Mouse (Mus musculus) embryonic facial prominence, embryonic 12.5 days (tissue): Measurements from ENCODE around the gene Mmp24. TPM values are rescaled to one million over a fixed set of nuclear protein-coding genes. Genes with fewer than 3 reads are reported as not detected.
A peak's percentile ranks its signal among the peaks of the same experiment; 100 is the strongest.
"Not testable (repeated sequence)": the region's sequence is repeated elsewhere in the genome, so short reads cannot be mapped to it uniquely, and the experiment has no call there.

Experiments
- ATAC-seq: fragments of 200-750 bp; cut with Nextera tagmentation; 2 replicates; pipeline ENCODE4 v1.8.0; 2017; ENCODE audit not compliant: insufficient number of reproducible peaks, insufficient read depth, low FRiP score, low TSS enrichment
- H3K27ac ChIP-seq: fragments of 300-500 bp; sonication (generic); 2 replicates; pipeline ENCODE4 v1.5.1; 2016; ENCODE audit warnings: mild to moderate bottlenecking
- H3K27me3 ChIP-seq: fragments of 300-500 bp; sonication (generic); 2 replicates; pipeline ENCODE4 v1.6.1; 2016; ENCODE audit warnings: mild to moderate bottlenecking, moderate library complexity
- H3K36me3 ChIP-seq: fragments of 300-500 bp; sonication (generic); 2 replicates; pipeline ENCODE4 v1.6.1; 2016; ENCODE audit warnings: mild to moderate bottlenecking
- H3K4me1 ChIP-seq: fragments of 300-500 bp; sonication (generic); 2 replicates; pipeline ENCODE4 v1.6.1; 2016
- H3K4me2 ChIP-seq: fragments of 300-500 bp; sonication (generic); replicated peaks from 2 replicates; pipeline ENCODE4 v1.6.1; 2016; ENCODE audit warnings: mild to moderate bottlenecking, moderate library complexity
- H3K4me3 ChIP-seq: fragments of 300-500 bp; sonication (generic); 2 replicates; pipeline ENCODE4 v1.5.1; 2016; ENCODE audit warnings: mild to moderate bottlenecking
- H3K9ac ChIP-seq: fragments of 300-500 bp; sonication (generic); 2 replicates; pipeline ENCODE4 v1.6.1; 2016; ENCODE audit warnings: mild to moderate bottlenecking, moderate library complexity
- H3K9me3 ChIP-seq: fragments of 300-500 bp; sonication (generic); 2 replicates; pipeline ENCODE4 v1.6.1; 2016; ENCODE audit warnings: mild to moderate bottlenecking, moderate library complexity
- WGBS: fragments of 180-500 bp; shearing (Covaris S2); methylation state at CpG from one replicate; pipeline ENCODE4 v1.1.7; 2016; 5-methylcytosine and 5-hydroxymethylcytosine counted together
- polyA plus RNA-seq: library from polyadenylated mRNA; unstranded; fragments of >200 nt; fragmentation: Nextera tagmentation; extraction: Ambion mirVana; gene quantifications from 2 replicates; pipeline ENCODE4 v1.2.1, GENCODE M21; 2016

Gene Mmp24
- polyA plus RNA-seq: 0.61 and 1.1 TPM in 2 replicates

- Histone ChIP-seq H3K27ac (no peak within 1 kb of the TSS), H3K27me3 (peaks cover 45% of the 10 kb centered on the region), H3K4me2 (peak within 1 kb of the TSS; percentile 92), H3K36me3 (no peaks in the 10 kb centered on the region), H3K9me3 (no peaks in the 10 kb centered on the region), H3K4me3 (peak within 1 kb of the TSS; percentile 47), H3K9ac (0 out of 2 replicates have a peak within 1 kb of the TSS, but pooled peaks have one; percentile 27), H3K4me1 (peaks cover 4% of the 10 kb centered on the region; the same call in 1 of the 2 replicates)
- WGBS: 2% methylated on average over 62 of the region's 100 CpGs
- no peak for ATAC-seq
Observed at GRCm38 (mm10) chr2:155774927-155775684, at the start of gene Mmp24. Gene Mmp24, plus strand, starts transcription at chr2:155775342.

- no peaks in the 10 kb centered on the region for H3K27me3 ChIP-seq
- no peaks in the 10 kb centered on the region for H3K9me3 ChIP-seq
- H3K36me3 ChIP-seq: 0 out of 2 replicates have a peak, but pooled peaks cover 3% of the 10 kb centered on the region
- no peak overlapping the region for H3K9ac ChIP-seq
- H3K4me3 ChIP-seq: no peak overlapping the region
- H3K27ac ChIP-seq: no peak overlapping the region
- WGBS: 89% methylated on average over 7 of the region's 7 CpGs
- no peak overlapping the region for H3K4me2 ChIP-seq
- ATAC-seq: no peak
- H3K4me1 ChIP-seq: peaks cover 5% of the 10 kb centered on the region
Observed at GRCm38 (mm10) chr2:155726302-155726701, 48.8 kb upstream of the Mmp24 start.

DNA sequence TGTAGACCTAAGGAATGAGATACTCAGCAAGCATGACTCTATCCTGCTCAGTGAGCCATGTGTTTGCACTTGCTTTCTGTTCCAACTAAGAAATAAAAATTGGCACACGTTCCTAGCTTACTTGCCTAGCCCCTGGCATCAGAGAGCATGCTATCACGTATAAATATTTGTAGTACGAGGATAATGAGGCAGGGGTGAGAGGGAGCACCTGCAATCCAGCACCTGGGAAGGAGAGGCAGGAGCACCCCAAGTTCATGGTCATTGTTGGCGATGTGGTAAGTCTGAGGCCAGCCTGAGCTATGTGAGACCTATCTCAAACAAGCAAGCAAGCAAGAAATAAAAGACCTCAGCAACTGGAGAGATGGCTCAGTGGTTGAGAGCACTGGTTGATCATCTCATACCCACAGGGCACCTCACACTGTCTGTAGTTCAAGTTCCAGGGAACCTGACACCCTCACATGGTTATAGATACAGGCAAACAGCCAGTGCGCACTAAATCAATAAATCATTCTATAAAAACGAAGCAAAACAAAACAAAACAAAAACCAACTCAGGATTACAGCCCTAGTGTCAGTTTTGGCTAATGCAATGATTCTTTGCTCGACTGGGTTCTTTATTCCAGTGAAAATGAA, 47.3 kb upstream of the Mmp24 start:
- Histone ChIP-seq H3K4me1 (peaks cover 5% of the 10 kb centered on the region), H3K9ac (no peak overlapping the region), H3K9me3 (no peaks in the 10 kb centered on the region), H3K4me3 (no peak overlapping the region), H3K36me3 (no peaks in the 10 kb centered on the region), H3K27me3 (0 out of 2 replicates have a peak, but pooled peaks cover 4% of the 10 kb centered on the region), H3K27ac (no peak overlapping the region), H3K4me2 (no peak overlapping the region)
- ATAC-seq: no peak
- 76% methylated on average over 7 of the region's 7 CpGs for WGBS

DNA sequence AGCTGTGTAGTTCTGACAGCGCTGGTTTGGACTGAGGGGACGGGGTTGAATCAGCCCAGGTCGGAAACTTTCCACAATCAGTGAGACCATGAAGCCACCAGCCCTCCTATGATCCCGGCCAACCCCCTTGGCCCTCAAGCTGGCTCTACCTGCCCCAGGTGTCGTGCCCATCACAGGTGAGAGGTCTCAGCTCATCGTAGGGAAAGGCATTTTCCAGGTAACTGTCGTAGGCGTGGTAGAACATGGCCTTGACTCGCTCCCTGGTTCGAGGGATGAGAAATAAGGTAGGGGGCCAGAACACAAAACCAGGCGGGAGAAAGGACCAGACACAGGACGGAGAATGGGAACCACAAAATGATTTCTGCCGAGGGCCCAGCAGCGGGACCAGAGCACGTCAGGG, 46.4 kb upstream of the Mmp24 start:
- 0 out of 2 replicates have a peak, but pooled peaks have one; percentile 22 for ATAC-seq
- no peaks in the 10 kb centered on the region for H3K9me3 ChIP-seq
- H3K9ac ChIP-seq: peak overlapping the region; percentile 71
- H3K27ac ChIP-seq: no peak overlapping the region
- H3K36me3 ChIP-seq: no peaks in the 10 kb centered on the region
- H3K4me1 ChIP-seq: peaks cover 5% of the 10 kb centered on the region
- peak overlapping the region; percentile 83 for H3K4me2 ChIP-seq
- H3K4me3 ChIP-seq: peak overlapping the region; percentile 92
- H3K27me3 ChIP-seq: 0 out of 2 replicates have a peak, but pooled peaks cover 4% of the 10 kb centered on the region
- 5% methylated on average over 15 of the region's 15 CpGs for WGBS

DNA sequence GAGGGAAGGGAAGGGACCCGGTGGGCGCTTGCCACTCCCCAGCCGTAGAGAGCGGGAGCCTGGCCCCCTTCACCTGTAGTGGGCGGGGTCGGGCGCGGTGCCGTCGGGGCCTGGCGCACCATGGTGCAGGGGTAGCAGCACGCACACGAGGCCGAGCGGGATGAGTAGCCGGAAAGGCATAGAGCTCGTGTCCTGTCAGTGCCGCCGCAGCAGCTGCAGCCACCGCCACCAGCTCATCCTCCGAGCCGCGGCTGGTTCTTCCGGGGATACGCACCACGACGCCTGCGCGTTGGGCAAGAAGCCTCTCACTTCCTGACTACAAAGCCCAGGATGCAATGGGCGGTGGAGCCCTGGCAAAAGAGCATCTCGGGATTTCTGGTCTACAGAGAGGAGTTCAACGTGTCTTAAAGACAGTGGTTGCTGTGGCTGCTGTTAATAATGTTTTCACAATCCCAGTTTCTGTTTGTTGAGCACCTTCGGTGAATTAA, 45.9 kb upstream of the Mmp24 start, which contains the start of gene Edem2:
Edem2 (minus strand) TSS at position 318 of the 488 bp plus-strand sequence.
- no peak within 1 kb of the TSS for H3K27ac ChIP-seq

DNA sequence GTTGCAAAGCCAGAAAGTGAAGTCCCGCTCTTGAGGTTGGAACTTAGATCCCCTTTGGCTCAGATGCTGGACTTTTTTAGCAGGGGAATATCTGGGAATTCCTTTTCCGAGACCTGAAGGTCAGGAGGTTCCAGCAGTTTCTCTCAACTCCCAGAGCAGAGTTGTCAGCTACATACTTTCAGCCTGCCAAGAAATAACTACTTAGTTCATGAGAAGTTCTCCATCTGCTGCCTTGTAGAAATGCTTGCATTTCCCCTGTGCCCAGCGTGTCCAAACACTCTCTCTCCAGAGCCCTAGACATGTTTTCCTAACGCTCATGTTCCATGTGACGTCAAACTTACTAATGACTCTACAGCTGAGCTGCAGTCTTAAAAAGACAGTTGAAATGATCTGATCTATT, 40.1 kb upstream of the Mmp24 start:
- H3K27me3 ChIP-seq: 0 out of 2 replicates have a peak, but pooled peaks cover 4% of the 10 kb centered on the region
- ATAC-seq: no peak
- no peak overlapping the region for H3K27ac ChIP-seq
- no peaks in the 10 kb centered on the region for H3K9me3 ChIP-seq
- H3K4me3 ChIP-seq: no peak overlapping the region
- no peaks in the 10 kb centered on the region for H3K36me3 ChIP-seq
- 70% methylated on average over 5 of the region's 5 CpGs for WGBS
- no peak overlapping the region for H3K9ac ChIP-seq
- no peak overlapping the region for H3K4me2 ChIP-seq
- H3K4me1 ChIP-seq: no peaks in the 10 kb centered on the region

More for the DNA sequence above, 45.9 kb upstream of the Mmp24 start, which contains the start of gene Edem2:
- under 1% methylated on average over 33 of the region's 33 CpGs for WGBS
- H3K9ac ChIP-seq: peak within 1 kb of the TSS; percentile 71
- H3K4me1 ChIP-seq: peaks cover 5% of the 10 kb centered on the region
- 0 out of 2 replicates have a peak, but pooled peaks cover 4% of the 10 kb centered on the region for H3K27me3 ChIP-seq
- peak; percentile 81 for ATAC-seq
- no peaks in the 10 kb centered on the region for H3K36me3 ChIP-seq
- H3K4me3 ChIP-seq: peak within 1 kb of the TSS; percentile 92
- peak within 1 kb of the TSS; percentile 83 for H3K4me2 ChIP-seq
- no peaks in the 10 kb centered on the region for H3K9me3 ChIP-seq

DNA sequence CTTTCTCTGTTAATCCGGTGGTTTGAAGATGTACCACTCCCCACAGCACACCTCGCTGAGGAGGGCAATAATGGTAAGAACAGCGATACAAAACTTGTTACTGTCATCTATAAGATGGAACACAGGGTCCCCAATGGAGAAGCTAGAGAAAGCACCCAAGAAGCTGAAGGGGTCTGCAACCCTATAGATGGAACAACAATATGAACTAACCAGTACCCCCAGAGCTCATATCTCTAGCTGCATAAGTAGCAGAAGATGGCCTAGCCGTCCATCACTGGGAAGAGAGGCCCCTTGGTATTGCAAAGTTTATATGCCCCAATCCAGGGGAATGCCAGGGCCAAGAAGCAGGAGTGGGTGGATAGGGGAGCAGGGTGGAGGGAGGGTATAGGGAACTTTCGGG, 39.4 kb upstream of the Mmp24 start, which contains the start of gene Gm17581:
Gm17581 (minus strand) TSS at position 101 of the 400 bp plus-strand sequence.
- H3K9me3 ChIP-seq: not testable (repeated sequence)

GRCm38 (mm10) chr2:155736936-155737335, 38.2 kb upstream of the Mmp24 start:
- H3K36me3 ChIP-seq: no peaks in the 10 kb centered on the region
- H3K4me1 ChIP-seq: no peaks in the 10 kb centered on the region
- H3K27ac ChIP-seq: no peak overlapping the region
- 81% methylated on average over 6 of the region's 6 CpGs for WGBS
- no peak overlapping the region for H3K4me2 ChIP-seq
- no peaks in the 10 kb centered on the region for H3K27me3 ChIP-seq
- no peaks in the 10 kb centered on the region for H3K9me3 ChIP-seq
- H3K9ac ChIP-seq: no peak overlapping the region
- no peak overlapping the region for H3K4me3 ChIP-seq
- no peak for ATAC-seq

More for the DNA sequence above, 39.4 kb upstream of the Mmp24 start, which contains the start of gene Gm17581:
- not testable (repeated sequence) for H3K36me3 ChIP-seq, H3K4me3 ChIP-seq, H3K27me3 ChIP-seq, H3K27ac ChIP-seq, H3K4me2 ChIP-seq, H3K4me1 ChIP-seq, ATAC-seq, H3K9ac ChIP-seq
- WGBS: 84% methylated on average over 5 of the region's 5 CpGs

DNA sequence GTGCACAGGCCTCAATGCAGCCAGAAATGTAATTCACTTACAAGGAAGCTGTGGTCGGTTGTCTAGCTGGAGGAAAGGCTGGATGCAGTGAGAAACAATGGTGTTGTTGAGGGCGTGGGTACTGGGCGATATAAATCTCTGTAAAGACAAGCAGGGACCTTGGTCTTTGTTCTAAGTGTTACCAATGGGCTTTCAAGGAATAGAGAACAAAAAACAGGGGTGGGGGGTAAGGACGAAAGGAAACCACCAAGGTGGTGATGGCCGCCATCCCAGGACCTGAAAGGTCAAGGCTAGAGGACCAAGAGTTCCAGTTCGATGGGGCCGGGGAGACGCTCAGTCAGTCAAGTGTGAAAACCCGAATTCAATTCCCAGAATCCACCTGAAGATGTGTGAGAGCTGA, 37.3 kb upstream of the Mmp24 start:
- Histone ChIP-seq H3K27me3 (no peaks in the 10 kb centered on the region), H3K9me3 (no peaks in the 10 kb centered on the region), H3K9ac (no peak overlapping the region), H3K4me2 (no peak overlapping the region), H3K4me3 (no peak overlapping the region), H3K4me1 (no peaks in the 10 kb centered on the region), H3K27ac (no peak overlapping the region), H3K36me3 (no peaks in the 10 kb centered on the region)
- ATAC-seq: no peak
- WGBS: 77% methylated on average over 9 of the region's 9 CpGs

GRCm38 (mm10) chr2:155742211-155742610, 32.9 kb upstream of the Mmp24 start:
- no peak overlapping the region for H3K4me3 ChIP-seq
- H3K27me3 ChIP-seq: no peaks in the 10 kb centered on the region
- no peak overlapping the region for H3K4me2 ChIP-seq
- no peak overlapping the region for H3K27ac ChIP-seq
- no peak overlapping the region for H3K9ac ChIP-seq
- no peaks in the 10 kb centered on the region for H3K9me3 ChIP-seq
- no peaks in the 10 kb centered on the region for H3K4me1 ChIP-seq
- no peak for ATAC-seq
- no peaks in the 10 kb centered on the region for H3K36me3 ChIP-seq
- 79% methylated on average over 11 of the region's 11 CpGs for WGBS

DNA sequence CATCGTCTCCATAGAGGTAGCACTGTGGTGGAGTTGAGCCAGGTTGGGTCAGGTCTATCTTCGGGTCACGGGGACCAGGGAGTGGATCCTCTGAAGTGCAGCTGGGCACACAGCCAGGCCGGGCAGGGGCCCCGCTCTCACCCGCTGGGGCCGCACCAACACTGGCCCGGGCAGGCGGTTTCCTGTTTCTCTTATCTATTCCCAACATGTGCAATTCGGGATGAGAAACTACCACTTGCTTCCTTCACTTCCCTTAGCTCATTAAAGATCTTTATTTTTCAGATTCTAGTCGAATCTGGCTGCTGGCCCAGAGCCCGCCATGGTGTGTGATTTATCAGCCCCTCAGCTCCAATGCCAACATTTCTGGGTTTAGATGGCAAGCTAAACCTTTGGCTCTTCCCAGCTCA, 32.2 kb upstream of the Mmp24 start:
- no peak; the same call in 1 of the 2 replicates for ATAC-seq
- H3K4me2 ChIP-seq: no peak overlapping the region
- no peaks in the 10 kb centered on the region for H3K27me3 ChIP-seq
- no peak overlapping the region for H3K9ac ChIP-seq
- no peaks in the 10 kb centered on the region for H3K36me3 ChIP-seq
- no peaks in the 10 kb centered on the region for H3K4me1 ChIP-seq
- H3K9me3 ChIP-seq: no peaks in the 10 kb centered on the region
- 77% methylated on average over 12 of the region's 12 CpGs for WGBS
- H3K27ac ChIP-seq: no peak overlapping the region
- H3K4me3 ChIP-seq: no peak overlapping the region
